Mouse (Mus musculus) ES-E14 (cell line): ENCODE measurements at regions not wholly inside any gene's neighbourhood (a gene's known extent, or its start where the extent isn't known, plus 50 kb on each side); places are given as distances from the start of the nearest gene placed in this dataset.

Experiments used
- CHD2 ChIP-seq: IDR thresholded peaks from 2 replicates; pipeline ENCODE4 v1.6.1; 2014; ENCODE audit warnings: mild to moderate bottlenecking, low read depth, low read length, inconsistent platforms
- HCFC1 ChIP-seq: IDR thresholded peaks from 2 replicates; pipeline ENCODE4 v1.6.1; 2012; ENCODE audit warnings: low read length, inconsistent platforms, borderline replicate concordance; ENCODE audit not compliant: insufficient read depth
- MAFK ChIP-seq: IDR thresholded peaks from 2 replicates; pipeline ENCODE4 v1.6.1; 2014; ENCODE audit warnings: mild to moderate bottlenecking, low read depth, low read length, inconsistent platforms; ENCODE audit not compliant: insufficient read depth
- ZC3H11A ChIP-seq: IDR thresholded peaks from 2 replicates; pipeline ENCODE4 v1.6.1; 2012; ENCODE audit warnings: low read depth, mild to moderate bottlenecking, inconsistent platforms, low read length, borderline replicate concordance
- ZNF384 ChIP-seq: IDR thresholded peaks from 2 replicates; pipeline ENCODE4 v1.6.1; 2012; ENCODE audit warnings: low read depth, low read length, inconsistent platforms

- no peak for TF ChIP-seq MAFK
- TF ChIP-seq ZC3H11A, result no peak
- no peak for TF ChIP-seq ZNF384
- TF ChIP-seq HCFC1, result no peak
- TF ChIP-seq CHD2, result no peak
Observed at GRCm38 (mm10) chr2:159986719-159987118, 347.2 kb downstream of the Gm826 start.
